Mouse (Mus musculus) embryonic facial prominence, embryonic 15.5 days (tissue): Measurements from ENCODE around the gene Socs7. TPM values are rescaled to one million over a fixed set of nuclear protein-coding genes. Genes with fewer than 3 reads are reported as not detected.
A peak's percentile ranks its signal among the peaks of the same experiment; 100 is the strongest.

ENCODE experiments used
- ATAC-seq: fragments of 200-750 bp; cut with Nextera tagmentation; 2 replicates; pipeline ENCODE4 v1.8.0; 2017; ENCODE audit warnings: low read depth, moderate TSS enrichment; ENCODE audit not compliant: insufficient number of reproducible peaks, low FRiP score, low TSS enrichment
- H3K27ac ChIP-seq: fragments of 300-500 bp; sonication (generic); replicated peaks from 2 replicates; pipeline ENCODE4 v1.5.1; 2015; ENCODE audit warnings: mild to moderate bottlenecking, inconsistent platforms
- H3K27me3 ChIP-seq: fragments of 300-500 bp; sonication (generic); 2 replicates; pipeline ENCODE4 v1.6.1; 2015; ENCODE audit warnings: inconsistent platforms
- H3K36me3 ChIP-seq: fragments of 300-500 bp; sonication (generic); 2 replicates; pipeline ENCODE4 v1.6.1; 2015; ENCODE audit warnings: mild to moderate bottlenecking, inconsistent platforms
- H3K4me1 ChIP-seq: fragments of 300-500 bp; sonication (generic); 2 replicates; pipeline ENCODE4 v1.6.1; 2015; ENCODE audit warnings: inconsistent platforms
- H3K4me2 ChIP-seq: fragments of 300-500 bp; sonication (generic); replicated peaks from 2 replicates; pipeline ENCODE4 v1.6.1; 2015; ENCODE audit warnings: mild to moderate bottlenecking, inconsistent platforms
- H3K4me3 ChIP-seq: fragments of 300-500 bp; sonication (generic); replicated peaks from 2 replicates; pipeline ENCODE4 v1.5.1; 2015; ENCODE audit warnings: mild to moderate bottlenecking, inconsistent platforms
- H3K9ac ChIP-seq: fragments of 300-500 bp; sonication (generic); 2 replicates; pipeline ENCODE4 v1.6.1; 2015; ENCODE audit warnings: inconsistent platforms
- H3K9me3 ChIP-seq: fragments of 300-500 bp; sonication (generic); replicated peaks from 2 replicates; pipeline ENCODE4 v1.6.1; 2016; ENCODE audit warnings: inconsistent platforms
- WGBS: fragments of 180-500 bp; shearing (Covaris S2); methylation state at CpG from one replicate; pipeline ENCODE4 v1.1.7; 2015; 5-methylcytosine and 5-hydroxymethylcytosine counted together
- polyA plus RNA-seq: library from polyadenylated mRNA; unstranded; fragments of >200 nt; fragmentation: Nextera tagmentation; extraction: Ambion mirVana; gene quantifications from 2 replicates; pipeline ENCODE4 v1.2.1, GENCODE M21; 2015

Gene Socs7
- polyA plus RNA-seq, 1 experiment from 2014 or later: 4.8 TPM

- peaks cover 59% of the 10 kb centered on the region for H3K36me3 ChIP-seq
- ATAC-seq: no peak
Measured at GRCm38 (mm10) chr11:97393658-97394057, 31.3 kb downstream of the Socs7 start.

DNA sequence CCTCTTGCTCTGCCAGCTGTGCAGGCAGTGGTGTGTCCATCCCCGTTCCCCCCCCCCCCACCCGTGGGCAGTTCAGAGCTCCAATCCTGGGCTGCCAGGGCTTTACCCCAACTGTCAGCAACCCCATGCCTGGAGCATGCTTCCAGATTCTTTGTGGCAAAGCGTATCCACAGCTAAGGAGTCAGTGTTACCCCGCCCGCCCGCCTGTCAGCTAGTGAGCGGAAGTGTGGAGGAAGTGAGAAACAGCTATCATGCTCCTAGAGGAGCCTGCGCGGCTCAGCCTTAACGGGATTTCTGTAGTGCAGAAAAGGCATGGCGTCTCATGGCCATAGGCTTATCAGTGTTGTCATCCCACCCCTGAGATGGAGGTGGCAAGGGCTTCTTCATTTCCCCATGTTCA lies 31.8 kb downstream of the Socs7 start:
- H3K27me3 ChIP-seq: no peaks in the 10 kb centered on the region
- no peak for ATAC-seq
- no peak overlapping the region for H3K4me2 ChIP-seq
- no peak overlapping the region for H3K4me3 ChIP-seq
- WGBS: 72% methylated on average over 11 of the region's 11 CpGs
- H3K9me3 ChIP-seq: no peaks in the 10 kb centered on the region
- no peak overlapping the region for H3K27ac ChIP-seq
- H3K36me3 ChIP-seq: peaks cover 54% of the 10 kb centered on the region
- H3K9ac ChIP-seq: no peak overlapping the region
- 0 out of 2 replicates have a peak, but pooled peaks cover 4% of the 10 kb centered on the region for H3K4me1 ChIP-seq

More at GRCm38 (mm10) chr11:97393658-97394057, 31.3 kb downstream of the Socs7 start:
- 64% methylated on average over 11 of the region's 11 CpGs for WGBS
- 0 out of 2 replicates have a peak, but pooled peaks cover 4% of the 10 kb centered on the region for H3K4me1 ChIP-seq
- H3K27me3 ChIP-seq: no peaks in the 10 kb centered on the region
- no peak overlapping the region for H3K4me2 ChIP-seq
- H3K9me3 ChIP-seq: no peaks in the 10 kb centered on the region
- H3K4me3 ChIP-seq: no peak overlapping the region
- H3K27ac ChIP-seq: no peak overlapping the region
- no peak overlapping the region for H3K9ac ChIP-seq

DNA sequence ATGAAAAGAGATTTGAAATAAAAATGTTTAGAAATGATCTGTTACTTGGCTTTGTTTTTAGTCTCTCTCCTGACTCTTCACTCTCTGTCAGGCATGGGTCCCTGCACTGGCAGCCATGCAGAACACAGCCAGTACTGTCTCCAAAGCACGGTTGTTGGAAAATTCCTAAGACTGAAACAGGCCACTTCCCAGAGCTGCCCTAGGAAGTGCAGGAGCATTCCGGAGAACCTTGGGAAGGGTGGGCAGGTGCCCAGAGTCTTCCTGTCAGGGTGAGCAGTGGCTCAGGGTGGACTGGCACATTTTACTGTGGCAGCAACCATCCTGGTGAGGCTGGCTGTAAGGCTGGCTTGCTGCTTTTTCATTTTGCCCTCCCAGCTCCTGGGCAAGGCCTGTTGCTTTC lies 36.2 kb downstream of the Socs7 start:
- no peak overlapping the region for H3K27ac ChIP-seq
- 79% methylated on average over 2 of the region's 2 CpGs for WGBS
- no peak for ATAC-seq
- peaks cover 11% of the 10 kb centered on the region for H3K4me1 ChIP-seq
- H3K36me3 ChIP-seq: peaks cover 23% of the 10 kb centered on the region
- no peak overlapping the region for H3K9ac ChIP-seq
- no peaks in the 10 kb centered on the region for H3K9me3 ChIP-seq
- no peak overlapping the region for H3K4me2 ChIP-seq
- H3K4me3 ChIP-seq: no peak overlapping the region
- no peaks in the 10 kb centered on the region for H3K27me3 ChIP-seq

GRCm38 (mm10) chr11:97399958-97400710 lies 37.8 kb downstream of the Socs7 start:
- H3K4me3 ChIP-seq: peak overlapping the region; percentile 34
- H3K4me1 ChIP-seq: peaks cover 25% of the 10 kb centered on the region
- H3K27me3 ChIP-seq: no peaks in the 10 kb centered on the region
- WGBS: 2% methylated on average over 23 of the region's 23 CpGs
- no peaks in the 10 kb centered on the region for H3K9me3 ChIP-seq
- H3K27ac ChIP-seq: no peak overlapping the region
- H3K9ac ChIP-seq: no peak overlapping the region
- peaks cover 12% of the 10 kb centered on the region for H3K36me3 ChIP-seq
- peak; percentile 40; the same call in 1 of the 2 replicates for ATAC-seq
- peak overlapping the region; percentile 63 for H3K4me2 ChIP-seq

DNA sequence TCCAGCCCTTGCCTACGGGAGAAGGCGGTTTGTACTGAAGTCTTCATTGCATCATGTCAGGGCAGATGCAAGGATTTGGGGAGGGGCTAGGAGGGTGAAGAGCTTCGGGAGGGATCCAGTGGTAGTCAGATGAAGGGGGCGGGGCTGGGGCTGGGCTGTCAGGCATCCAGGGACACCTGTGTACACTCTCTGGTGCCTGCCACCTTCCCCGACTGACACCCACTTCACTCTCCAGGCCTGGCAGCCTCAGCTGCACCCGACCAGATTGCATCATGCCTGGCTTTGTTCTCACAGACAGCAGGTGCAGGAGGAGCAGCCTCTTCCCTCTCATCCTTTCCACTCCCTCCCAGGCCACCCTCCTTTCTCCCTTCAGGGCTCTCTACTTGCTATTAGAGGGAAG lies 38.7 kb downstream of the Socs7 start:
- WGBS: 20% methylated on average over 6 of the region's 6 CpGs
- Histone ChIP-seq H3K27me3 (no peaks in the 10 kb centered on the region), H3K36me3 (peaks cover 4% of the 10 kb centered on the region), H3K9me3 (no peaks in the 10 kb centered on the region), H3K4me2 (no peak overlapping the region), H3K9ac (no peak overlapping the region), H3K4me1 (peaks cover 34% of the 10 kb centered on the region), H3K4me3 (no peak overlapping the region), H3K27ac (no peak overlapping the region)
- no peak; the same call in 1 of the 2 replicates for ATAC-seq

GRCm38 (mm10) chr11:97401686-97402435 lies 39.5 kb downstream of the Socs7 start:
- peaks cover 42% of the 10 kb centered on the region for H3K4me1 ChIP-seq
- no peak overlapping the region for H3K4me3 ChIP-seq
- H3K27me3 ChIP-seq: no peaks in the 10 kb centered on the region
- WGBS: 72% methylated on average over 3 of the region's 3 CpGs
- H3K9ac ChIP-seq: no peak overlapping the region
- no peaks in the 10 kb centered on the region for H3K36me3 ChIP-seq
- 0 out of 2 replicates have a peak overlapping the region, but pooled peaks have one; percentile 13 for H3K27ac ChIP-seq
- no peak overlapping the region for H3K4me2 ChIP-seq
- no peaks in the 10 kb centered on the region for H3K9me3 ChIP-seq
- no peak for ATAC-seq

- H3K36me3 ChIP-seq: no peaks in the 10 kb centered on the region
- H3K27me3 ChIP-seq: no peaks in the 10 kb centered on the region
- no peak overlapping the region for H3K4me2 ChIP-seq
- no peak overlapping the region for H3K27ac ChIP-seq
- no peak overlapping the region for H3K4me3 ChIP-seq
- peaks cover 50% of the 10 kb centered on the region for H3K4me1 ChIP-seq
- no peaks in the 10 kb centered on the region for H3K9me3 ChIP-seq
- WGBS: 27% methylated on average over 2 of the region's 2 CpGs
- ATAC-seq: no peak
- no peak overlapping the region for H3K9ac ChIP-seq
Measured at GRCm38 (mm10) chr11:97402746-97403145, 40.4 kb downstream of the Socs7 start.

- H3K4me1 ChIP-seq: peaks cover 50% of the 10 kb centered on the region
- no peaks in the 10 kb centered on the region for H3K27me3 ChIP-seq
- 42% methylated on average over 8 of the region's 8 CpGs for WGBS
- peak overlapping the region; percentile 93 for H3K4me2 ChIP-seq
- no peak overlapping the region for H3K9ac ChIP-seq
- no peaks in the 10 kb centered on the region for H3K36me3 ChIP-seq
- peak overlapping the region; percentile 52 for H3K4me3 ChIP-seq
- H3K9me3 ChIP-seq: no peaks in the 10 kb centered on the region
- no peak for ATAC-seq
- no peak overlapping the region; the same call in 1 of the 2 replicates for H3K27ac ChIP-seq
Measured at GRCm38 (mm10) chr11:97403614-97404183, 41.3 kb downstream of the Socs7 start.

- H3K36me3 ChIP-seq: no peaks in the 10 kb centered on the region
- no peaks in the 10 kb centered on the region for H3K27me3 ChIP-seq
- peak; percentile 56 for ATAC-seq
- WGBS: under 1% methylated on average over 61 of the region's 61 CpGs
- peak overlapping the region; percentile 60 for H3K27ac ChIP-seq
- peaks cover 50% of the 10 kb centered on the region for H3K4me1 ChIP-seq
- peak overlapping the region; percentile 52 for H3K4me3 ChIP-seq
- peak overlapping the region; percentile 93 for H3K4me2 ChIP-seq
- H3K9ac ChIP-seq: peak overlapping the region; percentile 31
- H3K9me3 ChIP-seq: no peaks in the 10 kb centered on the region
Measured at GRCm38 (mm10) chr11:97404184-97404760, 41.9 kb downstream of the Socs7 start.

- H3K4me1 ChIP-seq: peaks cover 50% of the 10 kb centered on the region
- no peaks in the 10 kb centered on the region for H3K27me3 ChIP-seq
- no peak for ATAC-seq
Measured at GRCm38 (mm10) chr11:97404761-97405190, 42.4 kb downstream of the Socs7 start.

More at GRCm38 (mm10) chr11:97404761-97405190, 42.4 kb downstream of the Socs7 start:
- H3K27ac ChIP-seq: peak overlapping the region; percentile 60; the same call in 1 of the 2 replicates
- H3K4me3 ChIP-seq: peak overlapping the region; percentile 52
- H3K4me2 ChIP-seq: peak overlapping the region; percentile 93
- no peaks in the 10 kb centered on the region for H3K36me3 ChIP-seq
- H3K9me3 ChIP-seq: no peaks in the 10 kb centered on the region
- WGBS: 2% methylated on average over 11 of the region's 11 CpGs
- peak overlapping the region; percentile 31 for H3K9ac ChIP-seq
